Mouse (Mus musculus): ENCODE measurements around the gene Tbc1d10a. TPM values are rescaled to one million over a fixed set of nuclear protein-coding genes. Genes with fewer than 3 reads are reported as not detected.

Tbc1d10a gene
- total and polyA plus RNA-seq, 2 experiments: 22.9 to 23.4 TPM

DNA sequence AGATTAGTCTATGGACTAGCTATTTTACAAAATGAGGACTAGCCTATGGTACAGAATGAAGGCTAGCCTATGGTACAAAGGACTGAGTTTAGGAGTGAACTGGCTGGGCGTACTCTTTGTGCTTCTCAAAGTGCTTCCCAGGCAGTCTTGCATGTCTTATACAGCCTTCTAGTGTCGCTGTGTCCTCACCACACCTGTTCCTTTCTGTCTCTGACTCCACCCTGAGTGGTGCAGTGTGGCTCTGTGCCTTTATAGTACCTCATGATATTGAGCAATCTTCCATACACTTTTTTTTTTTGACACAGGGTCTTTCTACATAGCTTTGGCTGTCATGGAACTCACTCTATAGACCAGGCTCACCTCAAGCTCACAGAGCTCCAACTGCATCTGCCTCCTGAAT lies 44.8 kb downstream of the Tbc1d10a start:
- Histone ChIP-seq H3K9ac (ENCODE audit: low read depth, low read length) (no peak overlapping the region), H3K79me2 (ENCODE audit: control insufficient read depth, insufficient read depth, low read length) (no peaks in the 10 kb centered on the region), H3K36me3 (ENCODE audit: control insufficient read depth, insufficient read depth, low read length) (no peaks in the 10 kb centered on the region), H3K4me3 (ENCODE audit: insufficient read depth, low read depth, low read length) (no peak overlapping the region), H3K27ac (replicated peaks; ENCODE audit: insufficient read depth, low read depth, low read length) (no peak overlapping the region), H3K4me1 (ENCODE audit: control insufficient read depth, insufficient read depth, low read length) (peaks cover 4% of the 10 kb centered on the region; the same call in 1 of the 2 replicates), H3K27me3 (ENCODE audit: control insufficient read depth, insufficient read depth, low read length) (no peaks in the 10 kb centered on the region)
- DNase-seq (ENCODE audit: extremely low read depth, low read depth, low spot score): no peak
- TF ChIP-seq POLR2A (IDR thresholded peaks at IDR 0.05; ENCODE audit: extremely low read depth, insufficient read depth, low read length): no peak
- 95% methylated on average over 2 of the region's 2 CpGs for WGBS

DNA sequence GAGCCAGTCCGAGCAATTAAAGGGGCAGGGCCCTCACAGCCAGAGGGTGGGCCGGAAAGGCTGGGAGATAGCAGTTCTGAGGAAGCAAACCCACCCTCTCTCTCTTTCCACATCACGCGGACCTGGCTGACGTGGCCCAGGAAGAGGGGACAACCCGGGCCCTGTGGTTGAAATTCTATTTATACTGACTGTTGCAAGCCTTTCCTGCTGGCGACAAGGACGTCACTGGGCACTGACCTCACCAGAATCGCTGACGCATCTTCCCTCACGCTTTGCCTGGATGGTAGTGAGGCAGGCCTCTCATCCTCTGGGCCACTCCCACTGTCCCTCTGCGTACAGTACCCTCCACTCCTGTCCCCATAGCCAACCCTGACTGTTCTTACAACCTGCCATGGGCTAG lies 46.1 kb downstream of the Tbc1d10a start:
- no peak overlapping the region for H3K9ac ChIP-seq (ENCODE audit: low read depth, low read length)
- DNase-seq (ENCODE audit: extremely low read depth, low read depth, low spot score): no peak
- TF ChIP-seq CTCF (IDR thresholded peaks at IDR 0.05; ENCODE audit: low read depth, low read length) (no peak), POLR2A (IDR thresholded peaks at IDR 0.05; ENCODE audit: extremely low read depth, insufficient read depth, low read length) (no peak)
- H3K36me3 ChIP-seq (ENCODE audit: control insufficient read depth, insufficient read depth, low read length): no peaks in the 10 kb centered on the region
- H3K4me1 ChIP-seq (ENCODE audit: control insufficient read depth, insufficient read depth, low read length): peaks cover 4% of the 10 kb centered on the region; the same call in 1 of the 2 replicates
- H3K79me2 ChIP-seq (ENCODE audit: control insufficient read depth, insufficient read depth, low read length): no peaks in the 10 kb centered on the region
- WGBS: 65% methylated on average over 12 of the region's 12 CpGs
- H3K27me3 ChIP-seq (ENCODE audit: control insufficient read depth, insufficient read depth, low read length): no peaks in the 10 kb centered on the region
- no peak overlapping the region for H3K4me3 ChIP-seq (ENCODE audit: insufficient read depth, low read depth, low read length)
- no peak overlapping the region for H3K27ac ChIP-seq (replicated peaks; ENCODE audit: insufficient read depth, low read depth, low read length)

DNA sequence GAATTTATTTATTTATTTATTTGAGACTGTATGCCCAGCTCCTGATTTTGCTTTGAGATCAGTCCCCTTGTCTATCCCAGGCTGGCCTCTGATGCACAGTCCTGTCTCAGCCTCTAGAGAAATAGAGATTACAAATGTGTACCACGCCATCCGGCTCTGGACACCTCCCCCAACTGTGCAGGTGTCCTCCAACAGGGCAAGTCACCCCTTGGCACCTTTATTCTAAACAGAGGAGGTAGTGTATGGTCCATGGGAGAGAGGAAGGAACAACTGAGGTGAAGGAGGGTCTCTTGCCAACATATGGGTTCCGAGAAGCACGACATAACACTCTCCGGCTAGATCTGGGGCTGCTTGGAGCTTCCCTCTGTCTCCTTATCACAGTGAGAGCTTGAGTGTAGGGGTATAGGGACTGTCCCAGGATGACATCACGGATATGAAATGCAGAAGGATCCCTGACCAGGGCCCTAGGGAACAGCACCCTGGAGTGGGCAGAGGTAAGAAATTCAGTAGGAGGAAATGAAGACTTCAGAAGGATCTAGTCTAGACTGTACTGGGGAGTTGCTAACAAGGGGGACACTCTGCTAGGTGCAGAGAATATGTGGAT lies 48.6 kb downstream of the Tbc1d10a start:
- TF ChIP-seq CTCF (IDR thresholded peaks at IDR 0.05; ENCODE audit: low read depth, low read length) (no peak), POLR2A (IDR thresholded peaks at IDR 0.05; ENCODE audit: extremely low read depth, insufficient read depth, low read length) (no peak)
- 94% methylated on average over 6 of the region's 6 CpGs for WGBS
- H3K27me3 ChIP-seq (ENCODE audit: control insufficient read depth, insufficient read depth, low read length): no peaks in the 10 kb centered on the region
- no peaks in the 10 kb centered on the region for H3K36me3 ChIP-seq (ENCODE audit: control insufficient read depth, insufficient read depth, low read length)
- no peak for DNase-seq (ENCODE audit: extremely low read depth, low read depth, low spot score)
- no peak overlapping the region for H3K9ac ChIP-seq (ENCODE audit: low read depth, low read length)
- H3K4me1 ChIP-seq (ENCODE audit: control insufficient read depth, insufficient read depth, low read length): no peaks in the 10 kb centered on the region
- no peak overlapping the region for H3K4me3 ChIP-seq (ENCODE audit: insufficient read depth, low read depth, low read length)
- no peak overlapping the region for H3K27ac ChIP-seq (replicated peaks; ENCODE audit: insufficient read depth, low read depth, low read length)
- no peaks in the 10 kb centered on the region for H3K79me2 ChIP-seq (ENCODE audit: control insufficient read depth, insufficient read depth, low read length)

DNA sequence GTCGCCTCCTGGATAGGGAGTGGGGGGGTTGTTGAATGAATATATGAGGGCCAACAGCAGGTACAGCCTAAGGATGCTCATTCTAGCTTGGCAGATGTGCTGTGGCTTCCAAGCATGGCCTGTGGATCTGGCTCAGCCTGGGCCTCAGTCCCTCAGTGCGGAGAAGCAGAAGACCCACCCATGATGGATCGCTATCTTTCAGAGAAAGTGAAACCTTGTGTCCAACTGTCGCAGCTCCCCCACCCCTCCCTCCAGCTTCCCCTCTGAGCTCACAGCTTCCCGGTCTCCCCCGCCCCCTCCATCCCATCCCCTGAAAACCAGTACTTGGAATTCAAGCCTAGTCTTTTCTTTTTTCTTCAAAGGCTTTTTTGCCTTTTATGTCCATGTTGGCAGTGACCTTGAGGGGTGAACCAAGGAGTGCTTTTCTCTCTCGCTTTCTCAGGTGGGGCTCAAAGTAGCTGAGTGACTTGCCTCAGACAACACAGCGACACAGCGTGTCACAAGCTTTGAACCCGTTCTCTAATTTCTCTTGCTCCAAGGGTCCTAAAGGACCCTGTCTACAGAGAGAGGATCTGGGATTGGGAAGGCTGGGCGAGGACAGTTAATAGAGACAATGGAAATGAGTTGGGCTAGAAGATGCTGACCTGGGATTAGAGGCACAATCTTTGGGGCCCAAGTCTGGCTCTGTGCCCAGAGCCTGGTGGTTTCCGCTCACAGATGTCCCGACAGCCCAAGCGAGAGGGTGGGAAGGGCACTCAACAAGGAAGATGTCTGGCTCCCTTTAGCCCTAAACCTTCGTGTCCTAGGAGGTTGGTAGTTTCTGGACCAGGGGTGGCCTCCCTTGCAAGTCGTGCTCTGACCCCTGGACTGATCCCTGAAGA lies 49.3 kb downstream of the Tbc1d10a start, which contains the start of gene Osm:
Osm (plus strand) TSS at position 756 of the 881 bp plus-strand sequence.
- 82% methylated on average over 16 of the region's 16 CpGs for WGBS
- Histone ChIP-seq H3K36me3 (ENCODE audit: control insufficient read depth, insufficient read depth, low read length) (no peaks in the 10 kb centered on the region), H3K27me3 (ENCODE audit: control insufficient read depth, insufficient read depth, low read length) (no peaks in the 10 kb centered on the region), H3K4me3 (ENCODE audit: insufficient read depth, low read depth, low read length) (peak within 1 kb of the TSS; percentile 36; the same call in 1 of the 2 replicates), H3K79me2 (ENCODE audit: control insufficient read depth, insufficient read depth, low read length) (no peaks in the 10 kb centered on the region), H3K4me1 (ENCODE audit: control insufficient read depth, insufficient read depth, low read length) (no peaks in the 10 kb centered on the region), H3K9ac (ENCODE audit: low read depth, low read length) (no peak within 1 kb of the TSS), H3K27ac (replicated peaks; ENCODE audit: insufficient read depth, low read depth, low read length) (no peak within 1 kb of the TSS)
- TF ChIP-seq CTCF (IDR thresholded peaks at IDR 0.05; ENCODE audit: low read depth, low read length) (no peak), POLR2A (IDR thresholded peaks at IDR 0.05; ENCODE audit: extremely low read depth, insufficient read depth, low read length) (no peak)
- DNase-seq (ENCODE audit: extremely low read depth, low read depth, low spot score): no peak

DNA sequence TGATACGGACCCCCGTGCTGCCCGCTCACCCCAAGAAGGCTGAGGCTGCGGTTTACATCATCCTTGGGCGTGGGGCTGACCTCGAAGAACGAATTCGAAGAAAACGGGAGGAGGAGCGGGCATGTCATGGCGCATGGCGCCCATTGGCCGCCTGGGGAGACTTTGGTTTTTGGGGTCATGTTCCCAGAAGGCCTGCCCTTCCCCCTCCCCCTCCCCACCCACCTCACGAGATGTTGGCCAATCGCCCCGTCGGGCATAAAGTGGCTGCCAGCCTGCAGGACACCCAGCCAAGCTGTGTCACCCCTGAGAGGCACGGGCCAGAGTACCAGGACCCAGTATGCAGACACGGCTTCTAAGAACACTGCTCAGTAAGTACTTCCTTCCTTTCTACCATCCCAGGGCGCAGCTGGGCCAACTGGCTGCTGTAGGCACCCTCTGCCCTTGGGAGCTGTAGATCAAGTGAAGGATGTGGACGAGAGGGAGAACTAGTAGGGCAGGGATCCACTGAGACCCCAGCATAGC lies 50.0 kb downstream of the Tbc1d10a start:
- Histone ChIP-seq H3K9ac (ENCODE audit: low read depth, low read length) (no peak overlapping the region), H3K27ac (replicated peaks; ENCODE audit: insufficient read depth, low read depth, low read length) (no peak overlapping the region), H3K36me3 (ENCODE audit: control insufficient read depth, insufficient read depth, low read length) (no peaks in the 10 kb centered on the region), H3K4me3 (ENCODE audit: insufficient read depth, low read depth, low read length) (no peak overlapping the region; the same call in 1 of the 2 replicates), H3K4me1 (ENCODE audit: control insufficient read depth, insufficient read depth, low read length) (no peaks in the 10 kb centered on the region), H3K27me3 (ENCODE audit: control insufficient read depth, insufficient read depth, low read length) (no peaks in the 10 kb centered on the region), H3K79me2 (ENCODE audit: control insufficient read depth, insufficient read depth, low read length) (no peaks in the 10 kb centered on the region)
- WGBS: 88% methylated on average over 21 of the region's 21 CpGs
- no peak for DNase-seq (ENCODE audit: extremely low read depth, low read depth, low spot score)
- TF ChIP-seq POLR2A (IDR thresholded peaks at IDR 0.05; ENCODE audit: extremely low read depth, insufficient read depth, low read length) (no peak), CTCF (IDR thresholded peaks at IDR 0.05; ENCODE audit: low read depth, low read length) (no peak)

All from liver, adult 2 months (tissue).